8 mouse cellular contexts compared by ENCODE assay signal in genomic region chr7:127392251-127392824, GRCm38 (mm10). TPM values are rescaled to one million over a fixed set of nuclear protein-coding genes. Genes with fewer than 3 reads are reported as not detected.
DNase-seq lines count a peak whose midpoint lies in the region; ATAC-seq and TF ChIP-seq lines count a peak whose summit lies in the region.

No protein-coding gene starts in this region.

- H3K36me3 ChIP-seq in heart, embryonic 13.5 days = peaks cover 14% of the 10 kb centered on the region
- no peaks in the 10 kb centered on the region for H3K36me3 ChIP-seq in hindbrain, postnatal 0 days (ENCODE audit: insufficient read depth, low read length)
- no peaks in the 10 kb centered on the region for H3K36me3 ChIP-seq in midbrain, embryonic 15.5 days (replicated peaks)

- H3K27ac ChIP-seq in heart, embryonic 13.5 days (replicated peaks) = no peak overlapping the region
- peak overlapping the region; percentile 44 for H3K27ac ChIP-seq in bone marrow macrophage, adult 2 months (ENCODE audit: insufficient read depth, low read depth, low read length)
- H3K27ac ChIP-seq in hindbrain, postnatal 0 days = 0 out of 2 replicates have a peak overlapping the region, but pooled peaks have one; percentile 89
- 0 out of 2 replicates have a peak overlapping the region, but pooled peaks have one; percentile 21 for H3K27ac ChIP-seq in midbrain, embryonic 15.5 days

- H3K4me2 ChIP-seq in heart, embryonic 13.5 days = peak overlapping the region; percentile 85
- H3K4me2 ChIP-seq in hindbrain, postnatal 0 days (ENCODE audit: low read depth, low read length) = peak overlapping the region; percentile 81
- peak overlapping the region; percentile 84 for H3K4me2 ChIP-seq in midbrain, embryonic 15.5 days

- no peak for ATAC-seq in heart, embryonic 13.5 days (ENCODE audit: extremely low read depth, insufficient number of reproducible peaks, low FRiP score, low TSS enrichment)
- ATAC-seq in hindbrain, postnatal 0 days = 0 out of 2 replicates have a peak, but pooled peaks have one; percentile 3
- ATAC-seq in midbrain, embryonic 15.5 days (replicated peaks) = no peak
- no peak for ATAC-seq in activated CD4-positive, CD25-positive, alpha-beta regulatory T cell, adult 4 months

- H3K9me3 ChIP-seq in heart, embryonic 13.5 days = no peaks in the 10 kb centered on the region
- H3K9me3 ChIP-seq in hindbrain, postnatal 0 days (ENCODE audit: low read length) = no peaks in the 10 kb centered on the region
- no peaks in the 10 kb centered on the region for H3K9me3 ChIP-seq in midbrain, embryonic 15.5 days

- no peak for DNase-seq in heart, adult 9 months (ENCODE audit: low spot score in 2 of 2)
- no peak for DNase-seq in hindbrain, postnatal 0 days (ENCODE audit: low spot score)
- no peak for DNase-seq in adrenal gland, postnatal 25 days
- DNase-seq in thymus, postnatal 14 days = no peak

- TF ChIP-seq CTCF in bone marrow macrophage, adult 2 months (IDR thresholded peaks at IDR 0.05; ENCODE audit: low read depth, low read length) = no peak
- no peak for TF ChIP-seq CTCF in hindbrain, postnatal 0 days (IDR thresholded peaks at IDR 0.05; ENCODE audit: low read depth)

- no peak for TF ChIP-seq POLR2A in bone marrow macrophage, adult 2 months (IDR thresholded peaks at IDR 0.05; ENCODE audit: borderline replicate concordance, low read depth, low read length)

- WGBS in heart, embryonic 13.5 days = 83% methylated on average over 8 of the region's 8 CpGs
- 80% methylated on average over 8 of the region's 8 CpGs for WGBS in hindbrain, postnatal 0 days
- WGBS in midbrain, embryonic 15.5 days = 81% methylated on average over 8 of the region's 8 CpGs

- H3K4me3 ChIP-seq in heart, embryonic 13.5 days = peak overlapping the region; percentile 77
- peak overlapping the region; percentile 97 for H3K4me3 ChIP-seq in bone marrow macrophage, adult 2 months (ENCODE audit: insufficient read depth, low read length)
- peak overlapping the region; percentile 71 for H3K4me3 ChIP-seq in hindbrain, postnatal 0 days (ENCODE audit: low read length)
- peak overlapping the region; percentile 82 for H3K4me3 ChIP-seq in midbrain, embryonic 15.5 days

- H3K4me1 ChIP-seq in heart, embryonic 13.5 days = peaks cover 19% of the 10 kb centered on the region
- peaks cover 11% of the 10 kb centered on the region for H3K4me1 ChIP-seq in bone marrow macrophage, adult 2 months (ENCODE audit: control insufficient read depth, insufficient read depth, low read length)
- H3K4me1 ChIP-seq in hindbrain, postnatal 0 days (ENCODE audit: insufficient read depth, low read length) = 0 out of 2 replicates have a peak, but pooled peaks cover 5% of the 10 kb centered on the region
- H3K4me1 ChIP-seq in midbrain, embryonic 15.5 days = peaks cover 15% of the 10 kb centered on the region

- H3K27me3 ChIP-seq in heart, embryonic 13.5 days (replicated peaks) = peaks cover 5% of the 10 kb centered on the region
- H3K27me3 ChIP-seq in hindbrain, postnatal 0 days (ENCODE audit: insufficient read depth, low read length) = no peaks in the 10 kb centered on the region
- H3K27me3 ChIP-seq in midbrain, embryonic 15.5 days (replicated peaks) = no peaks in the 10 kb centered on the region

- peak overlapping the region; percentile 93 for H3K9ac ChIP-seq in heart, embryonic 13.5 days
- H3K9ac ChIP-seq in hindbrain, postnatal 0 days (replicated peaks; ENCODE audit: low read length) = peak overlapping the region; percentile 90
- peak overlapping the region; percentile 92 for H3K9ac ChIP-seq in midbrain, embryonic 15.5 days

RNA-seq across cellular contexts. Expression of gene E430018J23Rik, which starts 1.1 kb away (rescaled TPM):
- 4.3 and 4.9 TPM in 2 replicates for polyA plus RNA-seq in heart, embryonic 13.5 days (2015; fragmentation: Nextera tagmentation; extraction: Ambion mirVana)
- polyA plus RNA-seq in bone marrow macrophage, adult 2 months (2012; ENCODE audit: insufficient read depth, insufficient read length, missing spikeins) = 3.4 and 3.9 TPM in 2 replicates
- total RNA-seq in hindbrain, postnatal 0 days (2014; rRNA removed) = 13.8 and 15.5 TPM in 2 replicates
- 1.8 and 2.2 TPM in 2 replicates for polyA plus RNA-seq in hindbrain, postnatal 0 days (2015; fragmentation: Nextera tagmentation; extraction: Ambion mirVana)
- 6.3 and 6.6 TPM in 2 replicates for polyA plus RNA-seq in midbrain, embryonic 15.5 days (2015; fragmentation: Nextera tagmentation; extraction: Ambion mirVana)
- total RNA-seq in adrenal gland, postnatal 25 days (2021) = 9.6 and 10.7 TPM in 2 replicates
- 1 to 10 TPM; 4.0 to 6.1 TPM for polyA plus RNA-seq in activated CD4-positive, CD25-positive, alpha-beta regulatory T cell, adult 4 months (2017; shearing (Covaris generic))

RNA-seq across cellular contexts. Expression of gene 9130019O22Rik, which starts 5.4 kb away (rescaled TPM):
- 3.6 TPM in 2 replicates for polyA plus RNA-seq in heart, embryonic 13.5 days (2015; fragmentation: Nextera tagmentation; extraction: Ambion mirVana)
- 2.8 and 2.9 TPM in 2 replicates for polyA plus RNA-seq in bone marrow macrophage, adult 2 months (2012; ENCODE audit: insufficient read depth, insufficient read length, missing spikeins)
- total RNA-seq in hindbrain, postnatal 0 days (2014; rRNA removed) = 2.7 and 5.5 TPM in 2 replicates
- polyA plus RNA-seq in hindbrain, postnatal 0 days (2015; fragmentation: Nextera tagmentation; extraction: Ambion mirVana) = 1.2 and 1.8 TPM in 2 replicates
- polyA plus RNA-seq in midbrain, embryonic 15.5 days (2015; fragmentation: Nextera tagmentation; extraction: Ambion mirVana) = 5.2 and 6.6 TPM in 2 replicates
- total RNA-seq in adrenal gland, postnatal 25 days (2021) = 5.3 and 5.9 TPM in 2 replicates
- 1 to 10 TPM; 7.4 to 8.9 TPM for polyA plus RNA-seq in activated CD4-positive, CD25-positive, alpha-beta regulatory T cell, adult 4 months (2017; shearing (Covaris generic))

RNA-seq across cellular contexts. Expression of gene Zfp764, which starts 14.3 kb away (rescaled TPM):
- polyA plus RNA-seq in heart, embryonic 13.5 days (2015; fragmentation: Nextera tagmentation; extraction: Ambion mirVana) = 4.6 and 5.0 TPM in 2 replicates
- 6.1 and 8.5 TPM in 2 replicates for polyA plus RNA-seq in bone marrow macrophage, adult 2 months (2012; ENCODE audit: insufficient read depth, insufficient read length, missing spikeins)
- 4.0 and 5.0 TPM in 2 replicates for total RNA-seq in hindbrain, postnatal 0 days (2014; rRNA removed)
- polyA plus RNA-seq in hindbrain, postnatal 0 days (2015; fragmentation: Nextera tagmentation; extraction: Ambion mirVana) = 2.7 and 3.0 TPM in 2 replicates
- 5.7 and 6.4 TPM in 2 replicates for polyA plus RNA-seq in midbrain, embryonic 15.5 days (2015; fragmentation: Nextera tagmentation; extraction: Ambion mirVana)
- total RNA-seq in adrenal gland, postnatal 25 days (2021) = 7.5 and 8.0 TPM in 2 replicates
- 1 to 10 TPM; 5.7 to 8.3 TPM for polyA plus RNA-seq in activated CD4-positive, CD25-positive, alpha-beta regulatory T cell, adult 4 months (2017; shearing (Covaris generic))

RNA-seq across cellular contexts. Expression of gene Zfp747, which starts 16.5 kb away (rescaled TPM):
- 4.7 and 5.3 TPM in 2 replicates for polyA plus RNA-seq in heart, embryonic 13.5 days (2015; fragmentation: Nextera tagmentation; extraction: Ambion mirVana)
- polyA plus RNA-seq in bone marrow macrophage, adult 2 months (2012; ENCODE audit: insufficient read depth, insufficient read length, missing spikeins) = 6.3 and 6.8 TPM in 2 replicates
- total RNA-seq in hindbrain, postnatal 0 days (2014; rRNA removed) = 7.9 and 10.0 TPM in 2 replicates
- polyA plus RNA-seq in hindbrain, postnatal 0 days (2015; fragmentation: Nextera tagmentation; extraction: Ambion mirVana) = 4.0 and 4.5 TPM in 2 replicates
- 10.3 and 10.5 TPM in 2 replicates for polyA plus RNA-seq in midbrain, embryonic 15.5 days (2015; fragmentation: Nextera tagmentation; extraction: Ambion mirVana)
- 8.3 and 11.2 TPM in 2 replicates for total RNA-seq in adrenal gland, postnatal 25 days (2021)
- 10 to 100 TPM in 1 of 2 experiments, 1 to 10 TPM in 1; 9.9 to 11.2 TPM for polyA plus RNA-seq in activated CD4-positive, CD25-positive, alpha-beta regulatory T cell, adult 4 months (2017; shearing (Covaris generic))

RNA-seq across cellular contexts. Expression of gene Zfp688, which starts 29.5 kb away (rescaled TPM):
- polyA plus RNA-seq in heart, embryonic 13.5 days (2015; fragmentation: Nextera tagmentation; extraction: Ambion mirVana) = 13.5 and 16.3 TPM in 2 replicates
- 17.7 and 20.0 TPM in 2 replicates for polyA plus RNA-seq in bone marrow macrophage, adult 2 months (2012; ENCODE audit: insufficient read depth, insufficient read length, missing spikeins)
- 15.0 and 22.1 TPM in 2 replicates for total RNA-seq in hindbrain, postnatal 0 days (2014; rRNA removed)
- polyA plus RNA-seq in hindbrain, postnatal 0 days (2015; fragmentation: Nextera tagmentation; extraction: Ambion mirVana) = 31.7 and 33.2 TPM in 2 replicates
- polyA plus RNA-seq in midbrain, embryonic 15.5 days (2015; fragmentation: Nextera tagmentation; extraction: Ambion mirVana) = 32.0 and 34.2 TPM in 2 replicates
- total RNA-seq in adrenal gland, postnatal 25 days (2021) = 13.3 and 23.3 TPM in 2 replicates
- 10 to 100 TPM; 22.5 to 25.5 TPM for polyA plus RNA-seq in activated CD4-positive, CD25-positive, alpha-beta regulatory T cell, adult 4 months (2017; shearing (Covaris generic))
